Mouse (Mus musculus) stomach, embryonic 14.5 days (tissue): ENCODE results near the gene Trim38. TPM values are rescaled to one million over a fixed set of nuclear protein-coding genes. Genes with fewer than 3 reads are reported as not detected.

Experiments
- ATAC-seq: fragments of 200-750 bp; cut with Nextera tagmentation; 2 replicates; pipeline ENCODE4 v1.8.0; 2017; ENCODE audit warnings: low read depth, moderate TSS enrichment; ENCODE audit not compliant: insufficient number of reproducible peaks, insufficient read depth, low FRiP score
- H3K27ac ChIP-seq: fragments of 300-500 bp; sonication (generic); 2 replicates; pipeline ENCODE4 v1.5.1; 2014; ENCODE audit warnings: mild to moderate bottlenecking, low read length, moderate library complexity, mixed read lengths
- H3K27me3 ChIP-seq: fragments of 300-500 bp; sonication (generic); 2 replicates; pipeline ENCODE4 v1.6.1; 2014; ENCODE audit warnings: low read length, control low read depth, mixed read lengths; ENCODE audit not compliant: control insufficient read depth, insufficient read depth
- H3K36me3 ChIP-seq: fragments of 300-500 bp; sonication (generic); 2 replicates; pipeline ENCODE4 v1.6.1; 2014; ENCODE audit warnings: mild to moderate bottlenecking, control low read depth, low read length, moderate library complexity, mixed read lengths; ENCODE audit not compliant: control insufficient read depth, insufficient read depth
- H3K4me1 ChIP-seq: fragments of 300-500 bp; sonication (generic); 2 replicates; pipeline ENCODE4 v1.6.1; 2014; ENCODE audit warnings: low read length, control low read depth, mixed read lengths; ENCODE audit not compliant: control insufficient read depth, insufficient read depth
- H3K4me2 ChIP-seq: fragments of 300-500 bp; sonication (generic); replicated peaks from 2 replicates; pipeline ENCODE4 v1.6.1; 2014; ENCODE audit warnings: low read depth, low read length, control low read depth
- H3K4me3 ChIP-seq: fragments of 300-500 bp; sonication (generic); 2 replicates; pipeline ENCODE4 v1.5.1; 2014; ENCODE audit warnings: low read depth, low read length, control low read depth
- H3K9ac ChIP-seq: fragments of 300-500 bp; sonication (generic); replicated peaks from 2 replicates; pipeline ENCODE4 v1.6.1; 2014; ENCODE audit warnings: low read depth, mild to moderate bottlenecking, control low read depth, low read length, moderate library complexity, mixed read lengths
- H3K9me3 ChIP-seq: fragments of 300-500 bp; sonication (generic); 2 replicates; pipeline ENCODE4 v1.6.1; 2016; ENCODE audit warnings: low read depth, low read length, control low read depth; ENCODE audit not compliant: control insufficient read depth
- WGBS: fragments of 180-500 bp; shearing (Covaris S2); extraction: QIAGEN DNeasy Blood & Tissue Kit; methylation state at CpG from one replicate; pipeline ENCODE4 v1.1.7; 2014; 5-methylcytosine and 5-hydroxymethylcytosine counted together
- polyA plus RNA-seq: library from polyadenylated mRNA; unstranded; fragments of >200 nt; fragmentation: Nextera tagmentation; extraction: Ambion mirVana; gene quantifications from 2 replicates; pipeline ENCODE4 v1.2.1, GENCODE M21; 2014

The Trim38 gene
- polyA plus RNA-seq, 1 experiment from 2014 or later = not detected

GRCm38 (mm10) chr13:23779025-23779424, 9.3 kb downstream of the Trim38 start:
- no peaks in the 10 kb centered on the region for H3K4me1 ChIP-seq
- WGBS = 76% methylated on average over 4 of the region's 4 CpGs
- ATAC-seq = no peak

GRCm38 (mm10) chr13:23792520-23792919, 22.8 kb downstream of the Trim38 start:
- ATAC-seq = no peak
- Histone ChIP-seq H3K4me2 (no peak overlapping the region), H3K4me3 (no peak overlapping the region), H3K36me3 (no peaks in the 10 kb centered on the region), H3K4me1 (no peaks in the 10 kb centered on the region), H3K9me3 (no peaks in the 10 kb centered on the region), H3K27me3 (no peaks in the 10 kb centered on the region), H3K9ac (no peak overlapping the region), H3K27ac (no peak overlapping the region)
- WGBS = 39% methylated on average over 2 of the region's 2 CpGs

More at GRCm38 (mm10) chr13:23779025-23779424, 9.3 kb downstream of the Trim38 start:
- Histone ChIP-seq H3K4me3 (no peak overlapping the region), H3K27ac (no peak overlapping the region), H3K4me2 (no peak overlapping the region), H3K36me3 (no peaks in the 10 kb centered on the region), H3K9me3 (no peaks in the 10 kb centered on the region), H3K27me3 (no peaks in the 10 kb centered on the region), H3K9ac (no peak overlapping the region)

- Histone ChIP-seq H3K27ac (no peak overlapping the region), H3K9me3 (no peaks in the 10 kb centered on the region), H3K36me3 (no peaks in the 10 kb centered on the region), H3K27me3 (no peaks in the 10 kb centered on the region), H3K4me3 (no peak overlapping the region), H3K4me2 (no peak overlapping the region), H3K9ac (no peak overlapping the region), H3K4me1 (no peaks in the 10 kb centered on the region)
- no peak for ATAC-seq
- WGBS = 75% methylated on average over 5 of the region's 5 CpGs
Measured at GRCm38 (mm10) chr13:23799405-23799804, 29.7 kb downstream of the Trim38 start.

- ATAC-seq = no peak
- no peaks in the 10 kb centered on the region for H3K36me3 ChIP-seq
- no peak overlapping the region for H3K4me3 ChIP-seq
- H3K27ac ChIP-seq = no peak overlapping the region
- H3K4me1 ChIP-seq = no peaks in the 10 kb centered on the region
- H3K4me2 ChIP-seq = no peak overlapping the region
- H3K27me3 ChIP-seq = no peaks in the 10 kb centered on the region
- no peak overlapping the region for H3K9ac ChIP-seq
- H3K9me3 ChIP-seq = no peaks in the 10 kb centered on the region
- 59% methylated on average over 2 of the region's 2 CpGs for WGBS
Measured at GRCm38 (mm10) chr13:23804532-23804931, 34.8 kb downstream of the Trim38 start.

GRCm38 (mm10) chr13:23806422-23807052, 36.8 kb downstream of the Trim38 start, which contains the start of gene Slc17a2:
Gene Slc17a2 (plus strand): TSS chr13:23806993.
- no peak within 1 kb of the TSS for H3K9ac ChIP-seq
- H3K27me3 ChIP-seq = no peaks in the 10 kb centered on the region
- no peaks in the 10 kb centered on the region for H3K9me3 ChIP-seq
- H3K4me2 ChIP-seq = no peak within 1 kb of the TSS
- no peaks in the 10 kb centered on the region for H3K36me3 ChIP-seq
- no peaks in the 10 kb centered on the region for H3K4me1 ChIP-seq
- no peak within 1 kb of the TSS for H3K4me3 ChIP-seq
- no peak for ATAC-seq
- WGBS = 66% methylated on average over 15 of the region's 15 CpGs
- H3K27ac ChIP-seq = no peak within 1 kb of the TSS

- H3K9ac ChIP-seq = no peak overlapping the region
- no peak overlapping the region for H3K4me2 ChIP-seq
- WGBS = 72% methylated on average over 2 of the region's 2 CpGs
- H3K9me3 ChIP-seq = no peaks in the 10 kb centered on the region
- no peak for ATAC-seq
- H3K36me3 ChIP-seq = no peaks in the 10 kb centered on the region
- H3K4me1 ChIP-seq = no peaks in the 10 kb centered on the region
- H3K4me3 ChIP-seq = no peak overlapping the region
- H3K27ac ChIP-seq = no peak overlapping the region
- no peaks in the 10 kb centered on the region for H3K27me3 ChIP-seq
Measured at GRCm38 (mm10) chr13:23816148-23816547, 46.4 kb downstream of the Trim38 start.

- H3K9me3 ChIP-seq = no peaks in the 10 kb centered on the region
- no peak for ATAC-seq
- no peaks in the 10 kb centered on the region for H3K36me3 ChIP-seq
- WGBS = 64% methylated on average over 4 of the region's 4 CpGs
- H3K9ac ChIP-seq = no peak overlapping the region
- H3K4me1 ChIP-seq = no peaks in the 10 kb centered on the region
- H3K4me3 ChIP-seq = no peak overlapping the region
- no peak overlapping the region for H3K27ac ChIP-seq
- H3K4me2 ChIP-seq = no peak overlapping the region
- H3K27me3 ChIP-seq = no peaks in the 10 kb centered on the region
Measured at GRCm38 (mm10) chr13:23820179-23820940, 50.6 kb downstream of the Trim38 start.

- Histone ChIP-seq H3K9ac (no peak overlapping the region), H3K4me2 (no peak overlapping the region), H3K9me3 (no peaks in the 10 kb centered on the region), H3K4me3 (no peak overlapping the region), H3K36me3 (no peaks in the 10 kb centered on the region), H3K27me3 (no peaks in the 10 kb centered on the region), H3K27ac (no peak overlapping the region), H3K4me1 (no peaks in the 10 kb centered on the region)
- WGBS = 73% methylated on average over 3 of the region's 3 CpGs
- ATAC-seq = no peak
Measured at GRCm38 (mm10) chr13:23822213-23822612, 52.5 kb downstream of the Trim38 start.
